Mouse (Mus musculus) neural tube, embryonic 14.5 days (tissue): ENCODE results near the gene Etfdh. TPM values are rescaled to one million over a fixed set of nuclear protein-coding genes. Genes with fewer than 3 reads are reported as not detected.

ENCODE experiments used
- ATAC-seq: fragments of 200-750 bp; cut with Nextera tagmentation; 2 replicates; pipeline ENCODE4 v1.8.0; 2017; ENCODE audit warnings: low read depth, mild to moderate bottlenecking, moderate TSS enrichment, moderate library complexity
- H3K27ac ChIP-seq: fragments of 300-500 bp; sonication (generic); 2 replicates; pipeline ENCODE4 v1.5.1; 2014; ENCODE audit warnings: low read depth, mild to moderate bottlenecking, control low read depth, low read length, moderate library complexity, mixed read lengths
- H3K27me3 ChIP-seq: fragments of 300-500 bp; sonication (generic); 2 replicates; pipeline ENCODE4 v1.6.1; 2014; ENCODE audit warnings: low read length; ENCODE audit not compliant: control insufficient read depth, insufficient read depth
- H3K36me3 ChIP-seq: fragments of 300-500 bp; sonication (generic); 2 replicates; pipeline ENCODE4 v1.6.1; 2014; ENCODE audit warnings: low read length, mixed read lengths; ENCODE audit not compliant: control insufficient read depth, insufficient read depth
- H3K4me1 ChIP-seq: fragments of 300-500 bp; sonication (generic); 2 replicates; pipeline ENCODE4 v1.6.1; 2014; ENCODE audit warnings: low read length; ENCODE audit not compliant: control insufficient read depth, insufficient read depth
- H3K4me2 ChIP-seq: fragments of 300-500 bp; sonication (generic); 2 replicates; pipeline ENCODE4 v1.6.1; 2014; ENCODE audit warnings: mild to moderate bottlenecking, low read depth, low read length, control low read depth
- H3K4me3 ChIP-seq: fragments of 300-500 bp; sonication (generic); 2 replicates; pipeline ENCODE4 v1.5.1; 2014; ENCODE audit warnings: low read depth, low read length, control low read depth, mixed read lengths
- H3K9ac ChIP-seq: fragments of 300-500 bp; sonication (generic); replicated peaks from 2 replicates; pipeline ENCODE4 v1.6.1; 2014; ENCODE audit warnings: low read depth, mild to moderate bottlenecking, control low read depth, low read length, mixed read lengths
- H3K9me3 ChIP-seq: fragments of 300-500 bp; sonication (generic); 2 replicates; pipeline ENCODE4 v1.6.1; 2016; ENCODE audit warnings: low read length; ENCODE audit not compliant: control insufficient read depth
- WGBS: fragments of 180-500 bp; shearing (Covaris S2); extraction: QIAGEN DNeasy Blood & Tissue Kit; methylation state at CpG from one replicate; pipeline ENCODE4 v1.1.7; 2014; 5-methylcytosine and 5-hydroxymethylcytosine counted together
- polyA plus RNA-seq: library from polyadenylated mRNA; unstranded; fragments of >200 nt; fragmentation: Nextera tagmentation; extraction: Ambion mirVana; gene quantifications from 2 replicates; pipeline ENCODE4 v1.2.1, GENCODE M21; 2014

Gene Etfdh
- polyA plus RNA-seq, 1 experiment from 2014 or later: 40.8 TPM

GRCm38 (mm10) chr3:79561784-79562715 lies 67.2 kb downstream of the Etfdh start:
- no peak for ATAC-seq
- peaks cover 11% of the 10 kb centered on the region; the same call in 1 of the 2 replicates for H3K4me1 ChIP-seq
- H3K27ac ChIP-seq: no peak overlapping the region
- H3K4me2 ChIP-seq: no peak overlapping the region
- no peak overlapping the region for H3K4me3 ChIP-seq
- H3K9me3 ChIP-seq: no peaks in the 10 kb centered on the region
- no peaks in the 10 kb centered on the region for H3K36me3 ChIP-seq
- no peak overlapping the region for H3K9ac ChIP-seq
- H3K27me3 ChIP-seq: no peaks in the 10 kb centered on the region
- WGBS: 74% methylated on average over 10 of the region's 10 CpGs

DNA sequence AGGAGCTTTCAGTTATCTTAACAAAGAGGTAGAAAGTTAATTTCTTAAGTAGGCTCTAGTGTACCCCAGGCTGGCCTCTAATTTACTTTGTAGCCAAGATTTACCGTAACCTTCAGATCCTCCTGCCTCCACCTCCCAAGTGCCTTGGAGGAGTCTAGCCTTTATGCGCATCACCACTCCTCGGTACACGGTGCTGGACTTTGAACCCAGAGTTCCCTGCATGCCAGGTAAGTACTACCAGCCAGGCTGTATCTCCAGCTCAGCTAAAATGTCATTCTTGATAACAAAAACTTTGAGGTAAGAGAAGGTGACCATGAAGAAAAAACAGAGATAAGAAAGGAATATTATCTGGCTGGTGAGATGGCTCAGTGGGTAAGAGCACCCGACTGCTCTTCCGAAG lies 68.7 kb downstream of the Etfdh start:
- Histone ChIP-seq H3K9ac (no peak overlapping the region), H3K4me1 (no peaks in the 10 kb centered on the region), H3K4me3 (no peak overlapping the region), H3K27me3 (no peaks in the 10 kb centered on the region), H3K36me3 (no peaks in the 10 kb centered on the region), H3K9me3 (no peaks in the 10 kb centered on the region), H3K4me2 (no peak overlapping the region), H3K27ac (no peak overlapping the region)
- WGBS: 94% methylated on average over 6 of the region's 6 CpGs
- ATAC-seq: no peak

DNA sequence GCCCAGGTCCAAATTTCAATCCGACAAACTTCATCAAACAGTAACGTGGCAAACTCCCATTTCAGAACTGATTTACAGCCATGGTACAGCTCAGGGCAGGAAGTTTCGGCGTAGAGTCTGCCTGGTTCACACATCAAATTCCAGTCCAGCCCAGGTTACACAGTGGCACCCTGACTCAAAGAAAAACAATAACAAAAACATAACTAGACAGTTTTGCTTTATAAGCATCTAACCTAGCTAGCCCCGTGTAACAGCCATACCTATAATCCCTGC lies 69.6 kb downstream of the Etfdh start:
- no peaks in the 10 kb centered on the region for H3K9me3 ChIP-seq
- ATAC-seq: no peak
- 71% methylated on average over 5 of the region's 5 CpGs for WGBS
- H3K27ac ChIP-seq: no peak overlapping the region
- no peak overlapping the region for H3K4me3 ChIP-seq
- no peaks in the 10 kb centered on the region for H3K4me1 ChIP-seq
- H3K36me3 ChIP-seq: no peaks in the 10 kb centered on the region
- no peaks in the 10 kb centered on the region for H3K27me3 ChIP-seq
- no peak overlapping the region for H3K4me2 ChIP-seq
- H3K9ac ChIP-seq: no peak overlapping the region

DNA sequence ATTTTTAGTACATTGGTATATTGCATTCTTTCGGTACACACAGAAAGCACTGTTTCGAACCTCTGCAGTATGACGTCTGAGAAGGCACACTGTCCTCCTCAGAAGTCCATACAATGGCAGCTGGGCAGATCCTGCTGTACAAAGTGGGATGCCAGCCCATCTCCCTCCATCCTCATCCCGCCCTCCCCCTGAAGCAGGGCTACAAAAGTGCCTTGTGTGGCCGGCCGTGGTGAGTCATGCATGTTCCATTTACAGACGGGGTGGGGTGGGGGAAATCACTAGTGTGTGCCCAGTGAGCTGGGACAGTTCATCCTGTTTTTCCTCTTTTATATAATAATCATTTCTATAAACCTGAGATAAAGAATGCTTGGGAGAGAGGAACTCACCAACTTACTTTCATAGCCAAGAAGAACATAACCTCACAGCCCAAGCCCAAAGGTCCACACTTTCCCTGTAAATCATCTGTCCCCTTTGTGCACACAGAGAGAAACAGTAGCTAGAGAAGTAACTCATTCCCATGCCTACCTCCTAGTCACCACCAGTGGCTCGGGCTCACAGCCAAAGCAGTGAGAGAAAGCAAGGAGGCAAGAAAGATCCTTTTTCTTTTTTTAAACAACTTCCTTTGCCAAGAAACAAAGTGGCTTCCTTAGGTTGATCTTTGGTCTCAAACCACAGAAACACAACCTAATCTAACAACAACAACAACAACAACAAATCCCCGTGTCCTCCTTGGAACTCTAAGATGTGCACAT lies 70.1 kb downstream of the Etfdh start:
- Histone ChIP-seq H3K27me3 (no peaks in the 10 kb centered on the region), H3K9ac (no peak overlapping the region), H3K4me3 (no peak overlapping the region), H3K27ac (peak overlapping the region; percentile 55), H3K4me2 (no peak overlapping the region), H3K4me1 (no peaks in the 10 kb centered on the region), H3K9me3 (no peaks in the 10 kb centered on the region), H3K36me3 (no peaks in the 10 kb centered on the region)
- ATAC-seq: peak; percentile 79
- WGBS: 63% methylated on average over 9 of the region's 9 CpGs

GRCm38 (mm10) chr3:79555061-79555460 lies 74.2 kb downstream of the Etfdh start:
- H3K9me3 ChIP-seq: no peaks in the 10 kb centered on the region
- no peak overlapping the region for H3K27ac ChIP-seq
- ATAC-seq: no peak
- no peak overlapping the region for H3K4me2 ChIP-seq
- no peak overlapping the region for H3K9ac ChIP-seq
- no peaks in the 10 kb centered on the region for H3K27me3 ChIP-seq
- no peak overlapping the region for H3K4me3 ChIP-seq
- no peaks in the 10 kb centered on the region for H3K36me3 ChIP-seq
- H3K4me1 ChIP-seq: no peaks in the 10 kb centered on the region
- 91% methylated on average over 6 of the region's 6 CpGs for WGBS

Other genes starting within 250 kb of the Etfdh start
- 8.9 and 10.8 TPM in 2 replicates for gene Fnip2, start 61.7 kb downstream of the Etfdh start, polyA plus RNA-seq
- gene Ppid, start 38.2 kb downstream of the Etfdh start, polyA plus RNA-seq: 157 and 164 TPM in 2 replicates
- 5.6 and 7.1 TPM in 2 replicates for gene 4930579G24Rik, start 421 bp downstream of the Etfdh start, polyA plus RNA-seq
- gene Rxfp1, start 108.4 kb upstream of the Etfdh start, polyA plus RNA-seq: 0.05 and 0.10 TPM in 2 replicates
- 1.2 and 1.4 TPM in 2 replicates for gene Tmem144, start 223.3 kb upstream of the Etfdh start, polyA plus RNA-seq